Mouse (Mus musculus) limb, embryonic 10.5 days (tissue): ENCODE measurements around the gene Mapt. TPM values are rescaled to one million over a fixed set of nuclear protein-coding genes. Genes with fewer than 3 reads are reported as not detected.

Source experiments
- DNase-seq: peaks from one replicate; pipeline ENCODE4 v3.0.0-alpha.2; 2017; ENCODE audit warnings: low spot score
- H3K27ac ChIP-seq: fragments of 300-500 bp; sonication (generic); 2 replicates; pipeline ENCODE4 v1.5.1; 2016; ENCODE audit warnings: mild to moderate bottlenecking
- H3K27me3 ChIP-seq: fragments of 300-500 bp; sonication (generic); 2 replicates; pipeline ENCODE4 v1.6.1; 2016; ENCODE audit warnings: low read depth, mild to moderate bottlenecking; ENCODE audit not compliant: poor library complexity, severe bottlenecking
- H3K36me3 ChIP-seq: fragments of 300-500 bp; sonication (generic); 2 replicates; pipeline ENCODE4 v1.6.1; 2016; ENCODE audit warnings: mild to moderate bottlenecking, moderate library complexity
- H3K4me1 ChIP-seq: fragments of 300-500 bp; sonication (generic); 2 replicates; pipeline ENCODE4 v1.6.1; 2016
- H3K4me3 ChIP-seq: fragments of 300-500 bp; sonication (generic); 2 replicates; pipeline ENCODE4 v1.5.1; 2016; ENCODE audit warnings: mild to moderate bottlenecking, moderate library complexity
- H3K9me3 ChIP-seq: fragments of 300-500 bp; sonication (generic); replicated peaks from 2 replicates; pipeline ENCODE4 v1.6.1; 2016; ENCODE audit warnings: mild to moderate bottlenecking
- WGBS: fragments of 180-500 bp; shearing (Covaris S2); methylation state at CpG from one replicate; pipeline ENCODE4 v1.1.7; 2016; 5-methylcytosine and 5-hydroxymethylcytosine counted together
- polyA plus RNA-seq: library from polyadenylated mRNA; unstranded; fragments of >200 nt; fragmentation: Nextera tagmentation; extraction: Ambion mirVana; gene quantifications from 2 replicates; pipeline ENCODE4 v1.2.1, GENCODE M21; 2016

Gene Mapt
- 0.95 and 0.97 TPM in 2 replicates for polyA plus RNA-seq

- Histone ChIP-seq H3K36me3 (no peaks in the 10 kb centered on the region), H3K4me1 (peaks cover 38% of the 10 kb centered on the region), H3K27ac (peak within 1 kb of the TSS; percentile 85), H3K27me3 (peaks cover 76% of the 10 kb centered on the region), H3K9me3 (no peaks in the 10 kb centered on the region), H3K4me3 (peak within 1 kb of the TSS; percentile 69)
- WGBS: under 1% methylated on average over 91 of the region's 94 CpGs
- peak; percentile 95 for DNase-seq
Measured at GRCm38 (mm10) chr11:104231041-104231911, at the start of gene Mapt. TSS of gene Mapt (plus strand) at chr11:104231390.

GRCm38 (mm10) chr11:104182141-104182540 lies 49.0 kb upstream of the Mapt start:
- Histone ChIP-seq H3K36me3 (no peaks in the 10 kb centered on the region), H3K27me3 (peaks cover under 1% of the 10 kb centered on the region; the same call in 1 of the 2 replicates), H3K27ac (no peak overlapping the region), H3K4me1 (peaks cover 5% of the 10 kb centered on the region), H3K9me3 (no peaks in the 10 kb centered on the region), H3K4me3 (no peak overlapping the region)
- WGBS: 86% methylated on average over 3 of the region's 3 CpGs
- DNase-seq: no peak

- DNase-seq: no peak
- no peaks in the 10 kb centered on the region for H3K9me3 ChIP-seq
- H3K27ac ChIP-seq: no peak within 1 kb of the TSS
- H3K36me3 ChIP-seq: no peaks in the 10 kb centered on the region
- H3K4me3 ChIP-seq: no peak within 1 kb of the TSS
- H3K27me3 ChIP-seq: no peaks in the 10 kb centered on the region
- H3K4me1 ChIP-seq: no peaks in the 10 kb centered on the region
- 77% methylated on average over 13 of the region's 13 CpGs for WGBS
Measured at GRCm38 (mm10) chr11:104186135-104186836, 44.9 kb upstream of the Mapt start, which contains the start of gene Sppl2c. TSS of gene Sppl2c (plus strand) at chr11:104186327.

GRCm38 (mm10) chr11:104186837-104187150 lies 44.4 kb upstream of the Mapt start:
- H3K4me3 ChIP-seq: no peak overlapping the region
- H3K36me3 ChIP-seq: no peaks in the 10 kb centered on the region
- no peaks in the 10 kb centered on the region for H3K9me3 ChIP-seq
- 93% methylated on average over 9 of the region's 9 CpGs for WGBS
- H3K27me3 ChIP-seq: no peaks in the 10 kb centered on the region
- DNase-seq: no peak
- H3K27ac ChIP-seq: no peak overlapping the region
- no peaks in the 10 kb centered on the region for H3K4me1 ChIP-seq

GRCm38 (mm10) chr11:104187766-104188165 lies 43.4 kb upstream of the Mapt start:
- H3K27me3 ChIP-seq: no peaks in the 10 kb centered on the region
- no peak overlapping the region for H3K27ac ChIP-seq
- no peak overlapping the region for H3K4me3 ChIP-seq
- no peaks in the 10 kb centered on the region for H3K36me3 ChIP-seq
- 94% methylated on average over 10 of the region's 10 CpGs for WGBS
- DNase-seq: no peak
- H3K9me3 ChIP-seq: no peaks in the 10 kb centered on the region
- no peaks in the 10 kb centered on the region for H3K4me1 ChIP-seq

GRCm38 (mm10) chr11:104190008-104190407 lies 41.2 kb upstream of the Mapt start:
- Histone ChIP-seq H3K27me3 (no peaks in the 10 kb centered on the region), H3K36me3 (no peaks in the 10 kb centered on the region)
- DNase-seq: no peak

GRCm38 (mm10) chr11:104195382-104195781 lies 35.8 kb upstream of the Mapt start:
- Histone ChIP-seq H3K36me3 (no peaks in the 10 kb centered on the region), H3K4me3 (no peak overlapping the region), H3K4me1 (no peaks in the 10 kb centered on the region), H3K9me3 (no peaks in the 10 kb centered on the region), H3K27me3 (peaks cover 16% of the 10 kb centered on the region; the same call in 1 of the 2 replicates), H3K27ac (no peak overlapping the region)
- no peak for DNase-seq
- 72% methylated on average over 11 of the region's 11 CpGs for WGBS

More at GRCm38 (mm10) chr11:104190008-104190407, 41.2 kb upstream of the Mapt start:
- Histone ChIP-seq H3K4me3 (no peak overlapping the region), H3K9me3 (no peaks in the 10 kb centered on the region), H3K4me1 (no peaks in the 10 kb centered on the region), H3K27ac (no peak overlapping the region)
- 78% methylated on average over 2 of the region's 2 CpGs for WGBS

- WGBS: 12% methylated on average over 9 of the region's 9 CpGs
- peak; percentile 84 for DNase-seq
- H3K27me3 ChIP-seq: peaks cover 16% of the 10 kb centered on the region; the same call in 1 of the 2 replicates
- no peaks in the 10 kb centered on the region for H3K36me3 ChIP-seq
- no peaks in the 10 kb centered on the region for H3K4me1 ChIP-seq
- no peak overlapping the region for H3K4me3 ChIP-seq
- no peak overlapping the region for H3K27ac ChIP-seq
- H3K9me3 ChIP-seq: no peaks in the 10 kb centered on the region
Measured at GRCm38 (mm10) chr11:104195791-104196190, 35.4 kb upstream of the Mapt start.

- H3K4me3 ChIP-seq: no peak overlapping the region
- 8% methylated on average over 10 of the region's 10 CpGs for WGBS
- peaks cover 16% of the 10 kb centered on the region; the same call in 1 of the 2 replicates for H3K27me3 ChIP-seq
- H3K27ac ChIP-seq: no peak overlapping the region
- H3K4me1 ChIP-seq: no peaks in the 10 kb centered on the region
- no peaks in the 10 kb centered on the region for H3K9me3 ChIP-seq
- peak; percentile 74 for DNase-seq
- no peaks in the 10 kb centered on the region for H3K36me3 ChIP-seq
Measured at GRCm38 (mm10) chr11:104197861-104198260, 33.3 kb upstream of the Mapt start.

GRCm38 (mm10) chr11:104203271-104203670 lies 27.9 kb upstream of the Mapt start:
- DNase-seq: no peak
- H3K9me3 ChIP-seq: no peaks in the 10 kb centered on the region
- no peak overlapping the region for H3K27ac ChIP-seq
- WGBS: 81% methylated on average over 3 of the region's 3 CpGs
- H3K4me3 ChIP-seq: no peak overlapping the region
- H3K4me1 ChIP-seq: no peaks in the 10 kb centered on the region
- H3K27me3 ChIP-seq: peaks cover 2% of the 10 kb centered on the region; the same call in 1 of the 2 replicates
- H3K36me3 ChIP-seq: no peaks in the 10 kb centered on the region

- Histone ChIP-seq H3K4me1 (no peaks in the 10 kb centered on the region), H3K27me3 (no peaks in the 10 kb centered on the region), H3K9me3 (no peaks in the 10 kb centered on the region), H3K27ac (no peak overlapping the region), H3K4me3 (no peak overlapping the region), H3K36me3 (no peaks in the 10 kb centered on the region)
- 80% methylated on average over 4 of the region's 4 CpGs for WGBS
- DNase-seq: no peak
Measured at GRCm38 (mm10) chr11:104206573-104206972, 24.6 kb upstream of the Mapt start.

GRCm38 (mm10) chr11:104209041-104209440 lies 22.1 kb upstream of the Mapt start:
- DNase-seq: no peak
- H3K4me1 ChIP-seq: no peaks in the 10 kb centered on the region
- no peaks in the 10 kb centered on the region for H3K27me3 ChIP-seq
- no peak overlapping the region for H3K4me3 ChIP-seq
- no peaks in the 10 kb centered on the region for H3K36me3 ChIP-seq
- no peaks in the 10 kb centered on the region for H3K9me3 ChIP-seq
- 82% methylated on average over 3 of the region's 3 CpGs for WGBS
- no peak overlapping the region for H3K27ac ChIP-seq

- no peak overlapping the region for H3K27ac ChIP-seq
- no peaks in the 10 kb centered on the region for H3K36me3 ChIP-seq
- no peaks in the 10 kb centered on the region for H3K9me3 ChIP-seq
- no peaks in the 10 kb centered on the region for H3K4me1 ChIP-seq
- DNase-seq: no peak
- H3K4me3 ChIP-seq: no peak overlapping the region
- 90% methylated on average over 6 of the region's 6 CpGs for WGBS
- H3K27me3 ChIP-seq: no peaks in the 10 kb centered on the region
Measured at GRCm38 (mm10) chr11:104211251-104211650, 19.9 kb upstream of the Mapt start.
